29 mouse cellular contexts compared by ENCODE assay signal in the genomic region with DNA sequence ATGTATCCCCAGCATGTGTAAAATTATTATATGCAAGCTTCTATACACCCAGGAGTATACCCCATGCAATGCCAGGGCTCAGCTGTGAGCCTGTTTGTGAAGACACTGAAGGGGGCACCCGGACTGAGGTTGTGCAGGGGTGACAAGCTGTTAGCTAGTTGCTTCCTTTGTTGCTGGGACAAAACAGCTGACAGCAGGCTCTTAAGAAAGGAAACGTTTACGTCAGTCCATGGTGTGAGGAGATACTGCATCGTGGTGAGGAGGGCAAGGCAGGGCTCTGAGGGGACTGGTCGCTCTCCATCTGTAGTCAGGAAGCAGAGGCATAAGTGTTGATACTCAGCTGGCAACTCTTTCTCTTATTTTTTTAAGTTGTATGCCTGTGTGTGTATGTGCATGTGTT.
A peak's percentile ranks its signal among the peaks of the same experiment; 100 is the strongest.
DNase-seq lines count a peak whose midpoint lies in the region; ATAC-seq and TF ChIP-seq lines count a peak whose summit lies in the region.
"Had no signal": no experiment of that assay in that cellular context is flagged by ENCODE, and none has a peak within 500 bp of the region (broad histone marks: within the 10 kb centered on the region; RNA-seq: fewer than 3 reads in every experiment).

No protein-coding gene starts in this region.

- H3K36me3 ChIP-seq in hindbrain, embryonic 11.5 days (ENCODE audit: control insufficient read depth, insufficient read depth, low read length): no peaks in the 10 kb centered on the region
- H3K36me3 ChIP-seq in hindbrain, embryonic 14.5 days (replicated peaks; ENCODE audit: control insufficient read depth, insufficient read depth): no peaks in the 10 kb centered on the region
- H3K36me3 ChIP-seq in lung, embryonic 16.5 days (ENCODE audit: control insufficient read depth, insufficient read depth, low read length): no peaks in the 10 kb centered on the region
- H3K36me3 ChIP-seq in lung, postnatal 0 days (ENCODE audit: insufficient read depth, low read length): no peaks in the 10 kb centered on the region
- H3K36me3 ChIP-seq: embryonic facial prominence, embryonic 12.5 days; heart, embryonic 12.5 days; hindbrain, embryonic 15.5 days; limb, embryonic 10.5 days; limb, embryonic 15.5 days; midbrain, embryonic 15.5 days; stomach, embryonic 15.5 days had no signal

- no peak overlapping the region for H3K27ac ChIP-seq in hindbrain, embryonic 11.5 days (ENCODE audit: low read depth, low read length)
- H3K27ac ChIP-seq in hindbrain, embryonic 14.5 days: no peak overlapping the region
- no peak overlapping the region for H3K27ac ChIP-seq in lung, embryonic 16.5 days (ENCODE audit: low read length)
- H3K27ac ChIP-seq in lung, postnatal 0 days (ENCODE audit: low read length): no peak overlapping the region
- H3K27ac ChIP-seq: embryonic facial prominence, embryonic 12.5 days; heart, adult 2 months; hindbrain, embryonic 15.5 days; limb, embryonic 10.5 days; limb, embryonic 15.5 days; liver, embryonic 14.5 days; midbrain, embryonic 15.5 days; stomach, embryonic 15.5 days had no signal

- H3K9ac ChIP-seq in hindbrain, embryonic 11.5 days (ENCODE audit: low read depth, low read length): no peak overlapping the region
- H3K9ac ChIP-seq in hindbrain, embryonic 14.5 days: no peak overlapping the region
- H3K9ac ChIP-seq in lung, embryonic 16.5 days (ENCODE audit: low read length): no peak overlapping the region
- no peak overlapping the region for H3K9ac ChIP-seq in lung, postnatal 0 days (replicated peaks; ENCODE audit: low read depth)
- H3K9ac ChIP-seq: embryonic facial prominence, embryonic 12.5 days; heart, embryonic 12.5 days; hindbrain, embryonic 15.5 days; limb, embryonic 15.5 days; liver, embryonic 14.5 days; lung, embryonic 14.5 days; midbrain, embryonic 15.5 days; stomach, embryonic 15.5 days had no signal

- ATAC-seq in hindbrain, embryonic 11.5 days (ENCODE audit: low FRiP score): peak; percentile 57
- no peak for ATAC-seq in hindbrain, embryonic 14.5 days (ENCODE audit: low FRiP score)
- peak; percentile 52; the same call in 1 of the 2 replicates for ATAC-seq in lung, embryonic 16.5 days (ENCODE audit: low read depth)
- no peak for ATAC-seq in lung, postnatal 0 days
- ATAC-seq in granulocyte monocyte progenitor cell, adult 5-6 weeks (replicated peaks; ENCODE audit: poor library complexity, severe bottlenecking): 0 out of 2 replicates have a peak, but pooled peaks have one; percentile 11
- ATAC-seq: forebrain, embryonic 14.5 days; midbrain, embryonic 15.5 days had no signal

- WGBS in hindbrain, embryonic 11.5 days: 33% methylated on average over 5 of the region's 5 CpGs
- 22% methylated on average over 5 of the region's 5 CpGs for WGBS in hindbrain, embryonic 14.5 days
- WGBS in lung, embryonic 16.5 days: 32% methylated on average over 5 of the region's 5 CpGs
- WGBS in lung, postnatal 0 days: 39% methylated on average over 5 of the region's 5 CpGs

- no peak overlapping the region for H3K4me2 ChIP-seq in hindbrain, embryonic 11.5 days (replicated peaks; ENCODE audit: low read depth, low read length)
- H3K4me2 ChIP-seq in hindbrain, embryonic 14.5 days (replicated peaks): no peak overlapping the region
- H3K4me2 ChIP-seq in lung, embryonic 16.5 days (ENCODE audit: low read depth, low read length): no peak overlapping the region
- H3K4me2 ChIP-seq in lung, postnatal 0 days (replicated peaks; ENCODE audit: low read depth, low read length): no peak overlapping the region
- H3K4me2 ChIP-seq: embryonic facial prominence, embryonic 12.5 days; heart, embryonic 12.5 days; hindbrain, embryonic 15.5 days; limb, embryonic 15.5 days; lung, embryonic 14.5 days; midbrain, embryonic 15.5 days; stomach, embryonic 15.5 days had no signal

- peak; percentile 36 for DNase-seq in hindbrain, embryonic 11.5 days (ENCODE audit: low spot score)
- no peak for DNase-seq in hindbrain, embryonic 14.5 days (ENCODE audit: low spot score)
- no peak for DNase-seq in lung, postnatal 0 days (ENCODE audit: low spot score)
- DNase-seq in brain, embryonic 14.5 days (ENCODE audit: low read depth): peak; percentile 51
- DNase-seq: adrenal gland, postnatal 25 days; B cell, adult 2 months; cerebellum, adult 18-20 months; cerebellum, postnatal 10 days; gastrocnemius, postnatal 36 days; heart, adult 2 months; heart, postnatal 10 days; kidney, adult 18-20 months; kidney, postnatal 14 days; layer of hippocampus, adult 9-11 months; lung, embryonic 14.5 days; lung, postnatal 36 days; retina, postnatal 1 day; right cerebral cortex, postnatal 14 days had no signal

- no peaks in the 10 kb centered on the region; the same call in 1 of the 2 replicates for H3K4me1 ChIP-seq in hindbrain, embryonic 11.5 days (replicated peaks; ENCODE audit: control insufficient read depth, insufficient read depth, low read length)
- H3K4me1 ChIP-seq in hindbrain, embryonic 14.5 days (replicated peaks; ENCODE audit: control insufficient read depth, insufficient read depth, low read length): peaks cover 14% of the 10 kb centered on the region
- no peaks in the 10 kb centered on the region for H3K4me1 ChIP-seq in lung, embryonic 16.5 days (replicated peaks; ENCODE audit: control insufficient read depth, insufficient read depth, low read length)
- H3K4me1 ChIP-seq in lung, postnatal 0 days (ENCODE audit: insufficient read depth, low read depth, low read length): no peaks in the 10 kb centered on the region
- H3K4me1 ChIP-seq: embryonic facial prominence, embryonic 12.5 days; limb, embryonic 15.5 days had no signal

- TF ChIP-seq EP300 in lung, postnatal 0 days (IDR thresholded peaks at IDR 0.05): no peak

- no peak for TF ChIP-seq POLR2A in brain, embryonic 14.5 days (IDR thresholded peaks at IDR 0.05; ENCODE audit: borderline replicate concordance, extremely low read depth, insufficient read depth, insufficient read length, poor library complexity, severe bottlenecking)

- no peaks in the 10 kb centered on the region for H3K9me3 ChIP-seq in hindbrain, embryonic 11.5 days (ENCODE audit: control insufficient read depth, low read length)
- no peaks in the 10 kb centered on the region for H3K9me3 ChIP-seq in hindbrain, embryonic 14.5 days (ENCODE audit: control insufficient read depth, low read length)
- H3K9me3 ChIP-seq in lung, embryonic 16.5 days (ENCODE audit: control insufficient read depth, low read length): no peaks in the 10 kb centered on the region
- H3K9me3 ChIP-seq in lung, postnatal 0 days (ENCODE audit: low read length): no peaks in the 10 kb centered on the region
- H3K9me3 ChIP-seq: embryonic facial prominence, embryonic 12.5 days; heart, embryonic 12.5 days; hindbrain, embryonic 15.5 days; limb, embryonic 10.5 days; limb, embryonic 15.5 days; midbrain, embryonic 15.5 days; stomach, embryonic 15.5 days had no signal

- no peak for TF ChIP-seq CTCF in lung, postnatal 0 days (IDR thresholded peaks at IDR 0.05)
- no peak for TF ChIP-seq CTCF in brain, embryonic 14.5 days (IDR thresholded peaks at IDR 0.05; ENCODE audit: borderline replicate concordance, extremely low read depth, insufficient read depth, insufficient read length)

- H3K4me3 ChIP-seq in hindbrain, embryonic 11.5 days (ENCODE audit: low read depth, low read length): no peak overlapping the region
- no peak overlapping the region for H3K4me3 ChIP-seq in hindbrain, embryonic 14.5 days (replicated peaks; ENCODE audit: low read length)
- no peak overlapping the region for H3K4me3 ChIP-seq in lung, embryonic 16.5 days (ENCODE audit: low read length)
- H3K4me3 ChIP-seq in lung, postnatal 0 days (ENCODE audit: low read depth, low read length): no peak overlapping the region
- H3K4me3 ChIP-seq: embryonic facial prominence, embryonic 12.5 days; heart, adult 2 months; heart, embryonic 12.5 days; hindbrain, embryonic 15.5 days; limb, embryonic 10.5 days; limb, embryonic 15.5 days; midbrain, embryonic 15.5 days; stomach, embryonic 15.5 days had no signal

- H3K27me3 ChIP-seq in hindbrain, embryonic 11.5 days (ENCODE audit: control insufficient read depth, insufficient read depth, low read length): no peaks in the 10 kb centered on the region
- no peaks in the 10 kb centered on the region for H3K27me3 ChIP-seq in hindbrain, embryonic 14.5 days (ENCODE audit: control insufficient read depth, insufficient read depth, low read length)
- no peaks in the 10 kb centered on the region for H3K27me3 ChIP-seq in lung, embryonic 16.5 days (ENCODE audit: control insufficient read depth, insufficient read depth, low read depth, low read length)
- no peaks in the 10 kb centered on the region for H3K27me3 ChIP-seq in lung, postnatal 0 days (replicated peaks; ENCODE audit: insufficient read depth, low read length)
- H3K27me3 ChIP-seq: embryonic facial prominence, embryonic 12.5 days; hindbrain, embryonic 15.5 days; limb, embryonic 15.5 days; midbrain, embryonic 15.5 days; stomach, embryonic 15.5 days had no signal

Comparison
In these comparisons a context has a peak if more than half of its experiments do, and no peak if none do; other contexts are left out.
1. ATAC-seq: peak in hindbrain, embryonic 11.5 days (single experiment), lung, embryonic 16.5 days (single experiment) and granulocyte monocyte progenitor cell, adult 5-6 weeks (single experiment); none in hindbrain, embryonic 14.5 days (single experiment) and lung, postnatal 0 days (single experiment).
2. DNase-seq: peak in hindbrain, embryonic 11.5 days (single experiment) and brain, embryonic 14.5 days (single experiment); none in hindbrain, embryonic 14.5 days (single experiment) and lung, postnatal 0 days (single experiment).